Mouse (Mus musculus) MEL (cell line): ENCODE measurements around the gene Kdm4a. TPM values are rescaled to one million over a fixed set of nuclear protein-coding genes. Genes with fewer than 3 reads are reported as not detected.

ENCODE experiments used
- DNase-seq: peaks from one replicate; pipeline ENCODE4 v3.0.0; 2011; ENCODE audit warnings: low read depth, low spot score
- H3K27ac ChIP-seq: 2 replicates; pipeline ENCODE4 v1.5.1; 2012; ENCODE audit warnings: low read depth, mild to moderate bottlenecking, control low read depth, low read length, moderate library complexity; ENCODE audit not compliant: control insufficient read depth
- H3K27me3 ChIP-seq, 2 experiments: fragments of 150-350 bp in 1 of 2; sonication (generic) in 1 of 2; 2 replicates each; pipeline ENCODE4 v1.6.1; 2012; ENCODE audit warnings: low read length in 2 of 2, mild to moderate bottlenecking in 2 of 2, improper control_type of control experiment in 1 of 2, moderate library complexity in 1 of 2; ENCODE audit not compliant: insufficient read depth in 2 of 2, control insufficient read depth in 1 of 2
- H3K36me3 ChIP-seq, 2 experiments: 2 replicates each; pipeline ENCODE4 v1.6.1; 2012 to 2014; ENCODE audit warnings: low read length in 2 of 2, improper control_type of control experiment in 1 of 2, inconsistent platforms in 1 of 2, mild to moderate bottlenecking in 1 of 2; ENCODE audit not compliant: insufficient read depth in 2 of 2, control insufficient read depth in 1 of 2
- H3K4me1 ChIP-seq, 2 experiments: fragments of 150-350 bp in 1 of 2; sonication (generic) in 1 of 2; 2 replicates each; pipeline ENCODE4 v1.6.1; 2012; ENCODE audit warnings: low read length in 2 of 2, improper control_type of control experiment in 1 of 2, mild to moderate bottlenecking in 1 of 2; ENCODE audit not compliant: insufficient read depth in 2 of 2, control insufficient read depth in 1 of 2
- H3K4me3 ChIP-seq, 2 experiments: fragments of 150-350 bp in 1 of 2; sonication (generic) in 1 of 2; 2 replicates each; pipeline ENCODE4 v1.5.1; 2012; ENCODE audit warnings: low read depth in 2 of 2, low read length in 2 of 2, mild to moderate bottlenecking in 2 of 2, moderate library complexity in 2 of 2, control low read depth in 1 of 2, improper control_type of control experiment in 1 of 2; ENCODE audit not compliant: control insufficient read depth in 1 of 2, insufficient read depth in 1 of 2
- H3K79me2 ChIP-seq: 2 replicates; pipeline ENCODE4 v1.6.1; 2012; ENCODE audit warnings: mild to moderate bottlenecking, low read length, moderate library complexity; ENCODE audit not compliant: control insufficient read depth, poor library complexity, insufficient read depth
- H3K9ac ChIP-seq: 2 replicates; pipeline ENCODE4 v1.6.1; 2012; ENCODE audit warnings: low read depth, mild to moderate bottlenecking, control low read depth, low read length, moderate library complexity; ENCODE audit not compliant: control insufficient read depth, poor library complexity, severe bottlenecking
- H3K9me3 ChIP-seq: fragments of 150-350 bp; sonication (generic); replicated peaks from 2 replicates; pipeline ENCODE4 v1.6.1; 2012; ENCODE audit warnings: mild to moderate bottlenecking, low read length, improper control_type of control experiment, moderate library complexity; ENCODE audit not compliant: insufficient read depth
- CHD1 ChIP-seq: IDR thresholded peaks from 2 replicates; pipeline ENCODE4 v1.6.1; 2012; ENCODE audit warnings: low read depth, mild to moderate bottlenecking, inconsistent platforms, low read length, improper control_type of control experiment
- CTCF ChIP-seq, 3 experiments: IDR thresholded peaks in 2 of 3; conservative IDR thresholded peaks in 1 of 3; 2 replicates each; pipeline ENCODE4 v1.5.1; 2011 to 2012; ENCODE audit warnings: low read length in 3 of 3, low read depth in 2 of 3, mild to moderate bottlenecking in 2 of 3, improper control_type of control experiment in 1 of 3, inconsistent platforms in 1 of 3, mixed read lengths in 1 of 3, moderate library complexity in 1 of 3; ENCODE audit not compliant: control insufficient read depth in 1 of 3, insufficient read depth in 1 of 3, poor library complexity in 1 of 3, severe bottlenecking in 1 of 3
- E2F4 ChIP-seq: IDR thresholded peaks from 2 replicates; pipeline ENCODE4 v1.6.1; 2011; ENCODE audit warnings: low read depth, low read length, improper control_type of control experiment, borderline replicate concordance
- ELF1 ChIP-seq: IDR thresholded peaks from 2 replicates; pipeline ENCODE4 v1.6.1; 2014; ENCODE audit warnings: low read depth, mild to moderate bottlenecking, inconsistent platforms, low read length, improper control_type of control experiment, moderate library complexity
- GABPA ChIP-seq: IDR thresholded peaks from 2 replicates; pipeline ENCODE4 v1.6.1; 2012; ENCODE audit warnings: low read depth, mild to moderate bottlenecking, inconsistent platforms, low read length, improper control_type of control experiment, moderate library complexity
- GATA1 ChIP-seq: IDR thresholded peaks from 2 replicates; pipeline ENCODE4 v1.6.1; 2011; ENCODE audit warnings: low read depth, low read length, improper control_type of control experiment
- HCFC1 ChIP-seq: IDR thresholded peaks from 2 replicates; pipeline ENCODE4 v1.6.1; 2012; ENCODE audit warnings: low read depth, mild to moderate bottlenecking, inconsistent platforms, low read length, improper control_type of control experiment, moderate library complexity
- MAFK ChIP-seq: IDR thresholded peaks from 2 replicates; pipeline ENCODE4 v1.6.1; 2011; ENCODE audit warnings: low read depth, mild to moderate bottlenecking, low read length, improper control_type of control experiment, borderline replicate concordance
- MAX ChIP-seq: IDR thresholded peaks from 2 replicates; pipeline ENCODE4 v1.6.1; 2011; ENCODE audit warnings: low read length, improper control_type of control experiment
- MAZ ChIP-seq: IDR thresholded peaks from 2 replicates; pipeline ENCODE4 v1.6.1; 2012; ENCODE audit warnings: low read depth, mild to moderate bottlenecking, inconsistent platforms, low read length, improper control_type of control experiment
- MYB ChIP-seq: IDR thresholded peaks from 2 replicates; pipeline ENCODE4 v1.6.1; 2011; ENCODE audit warnings: mild to moderate bottlenecking, low read depth, low read length, improper control_type of control experiment
- NELFE ChIP-seq: IDR thresholded peaks from 2 replicates; pipeline ENCODE4 v1.6.1; 2011; ENCODE audit warnings: low read depth, low read length, improper control_type of control experiment
- NRF1 ChIP-seq: IDR thresholded peaks from 2 replicates; pipeline ENCODE4 v1.6.1; 2014; ENCODE audit warnings: low read depth, mild to moderate bottlenecking, inconsistent platforms, low read length, improper control_type of control experiment, moderate library complexity; ENCODE audit not compliant: poor library complexity, insufficient read depth, severe bottlenecking
- POLR2AphosphoS5 ChIP-seq: IDR thresholded peaks from 2 replicates; pipeline ENCODE4 v1.6.1; 2012; ENCODE audit warnings: low read depth, borderline replicate concordance, mild to moderate bottlenecking, inconsistent platforms, low read length, moderate library complexity, mixed read lengths
- RCOR1 ChIP-seq: IDR thresholded peaks from 2 replicates; pipeline ENCODE4 v1.6.1; 2012; ENCODE audit warnings: low read depth, mild to moderate bottlenecking, inconsistent platforms, low read length, improper control_type of control experiment
- SIN3A ChIP-seq: IDR thresholded peaks from 2 replicates; pipeline ENCODE4 v1.6.1; 2012; ENCODE audit warnings: low read length, improper control_type of control experiment, inconsistent platforms
- TAL1 ChIP-seq: IDR thresholded peaks from 2 replicates; pipeline ENCODE4 v1.6.1; 2012; ENCODE audit warnings: mild to moderate bottlenecking, inconsistent platforms, low read length, moderate library complexity, mixed read lengths
- TBP ChIP-seq: IDR thresholded peaks from 2 replicates; pipeline ENCODE4 v1.8.0; 2011; ENCODE audit warnings: low read depth, low read length, improper control_type of control experiment
- TCF12 ChIP-seq: IDR thresholded peaks from 2 replicates; pipeline ENCODE4 v1.6.1; 2014; ENCODE audit warnings: low read depth, mild to moderate bottlenecking, inconsistent platforms, low read length, improper control_type of control experiment, moderate library complexity
- UBTF ChIP-seq: IDR thresholded peaks from 2 replicates; pipeline ENCODE4 v1.6.1; 2012; ENCODE audit warnings: low read depth, mild to moderate bottlenecking, inconsistent platforms, low read length, improper control_type of control experiment, moderate library complexity, borderline replicate concordance; ENCODE audit not compliant: insufficient read depth
- USF1 ChIP-seq: IDR thresholded peaks from 2 replicates; pipeline ENCODE4 v1.6.1; 2014; ENCODE audit warnings: low read depth, mild to moderate bottlenecking, inconsistent platforms, low read length, improper control_type of control experiment, moderate library complexity
- ZKSCAN1 ChIP-seq: IDR thresholded peaks from 2 replicates; pipeline ENCODE4 v1.6.1; 2012; ENCODE audit warnings: low read depth, mild to moderate bottlenecking, inconsistent platforms, low read length, improper control_type of control experiment, moderate library complexity
- ZMIZ1 ChIP-seq: IDR thresholded peaks from 2 replicates; pipeline ENCODE4 v1.6.1; 2012; ENCODE audit warnings: low read depth, mild to moderate bottlenecking, inconsistent platforms, low read length, improper control_type of control experiment, moderate library complexity
- ZNF384 ChIP-seq: IDR thresholded peaks from 2 replicates; pipeline ENCODE4 v1.6.1; 2012; ENCODE audit warnings: low read depth, mild to moderate bottlenecking, inconsistent platforms, low read length, improper control_type of control experiment
- polyA plus RNA-seq, 2 experiments: library from polyadenylated mRNA; stranded (reverse) in 1 of 2; unstranded in 1 of 2; fragments of >175 nt in 1 of 2; fragments of >200 nt in 1 of 2; gene quantifications; 2 replicates each; pipeline versions ENCODE4 v1.2.1 to v1.2.4; 2012; ENCODE audit warnings: low replicate concordance in 2 of 2, low read depth in 1 of 2; ENCODE audit not compliant: insufficient read length in 2 of 2, insufficient read depth in 1 of 2, missing spikeins in 1 of 2
- total RNA-seq: library from RNA; depleted of rRNA; stranded (reverse); fragments of 300-350 nt; gene quantifications from 2 replicates; pipeline ENCODE4 v1.2.3, GENCODE M21; 2012

Gene Kdm4a
- total and polyA plus RNA-seq, 3 experiments: 31.4 to 49.6 TPM; not detected in 1

DNA sequence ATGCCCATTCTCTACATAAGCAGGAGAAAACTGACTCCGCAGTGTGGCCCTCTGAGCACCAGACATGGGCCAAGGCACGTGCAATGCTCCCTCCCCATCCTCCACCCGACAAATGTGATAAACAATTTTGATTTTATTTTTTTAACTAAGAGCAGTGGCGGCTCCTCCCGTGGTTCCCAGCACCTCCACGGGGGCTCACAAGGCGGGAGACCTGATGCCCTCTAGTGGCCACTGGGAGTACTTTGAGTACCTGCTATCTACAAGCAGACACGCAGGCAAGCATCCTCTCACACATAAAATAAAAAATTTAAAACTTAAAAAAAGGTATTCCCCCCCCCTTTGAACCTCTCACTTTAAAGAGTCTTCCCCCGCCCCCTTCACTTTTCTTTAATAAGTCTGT is 8.8 kb downstream of the Kdm4a start (continued):
- TF ChIP-seq MAZ (no peak), ZMIZ1 (no peak), MYB (no peak), USF1 (no peak), UBTF (no peak), E2F4 (no peak), MAFK (no peak)

DNA sequence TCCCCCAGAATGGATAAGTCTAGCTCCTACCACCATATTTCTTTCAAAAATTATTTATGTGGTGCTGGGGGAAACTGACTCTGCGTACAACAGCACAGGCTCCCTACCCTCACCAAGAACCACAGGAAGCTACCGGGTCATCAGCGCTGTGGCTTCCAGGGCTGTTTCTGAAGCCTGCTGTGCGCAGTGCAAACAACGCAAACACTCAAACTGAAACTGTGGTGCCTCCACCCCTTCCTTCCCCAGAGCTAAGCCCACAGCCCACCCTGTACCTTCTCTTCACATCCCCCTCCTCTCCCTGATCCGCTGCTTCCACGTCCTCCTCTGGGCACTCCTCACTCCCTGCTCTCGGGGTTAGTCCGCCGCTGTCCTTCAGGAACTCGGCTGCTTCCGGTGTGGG is 17.7 kb downstream of the Kdm4a start:
- DNase-seq: no peak
- H3K36me3 ChIP-seq: peaks cover 0 to 22% of the 10 kb centered on the region in 2 experiments; a peak in 2 of 4 replicates
- H3K27me3 ChIP-seq: no peaks in the 10 kb centered on the region
- H3K27ac ChIP-seq: no peak overlapping the region
- no peaks in the 10 kb centered on the region for H3K4me1 ChIP-seq
- no peak overlapping the region for H3K9ac ChIP-seq
- H3K9me3 ChIP-seq: no peaks in the 10 kb centered on the region
- no peaks in the 10 kb centered on the region for H3K79me2 ChIP-seq
- no peak for TF ChIP-seq SIN3A
- TF ChIP-seq NELFE: no peak
- no peak for TF ChIP-seq POLR2AphosphoS5
- no peak for TF ChIP-seq CHD1
- TF ChIP-seq TBP: no peak
- no peak for TF ChIP-seq TCF12
- no peak for TF ChIP-seq ZKSCAN1
- TF ChIP-seq TAL1: no peak
- no peak for TF ChIP-seq MAX
- no peak for TF ChIP-seq NRF1
- TF ChIP-seq MAZ: no peak
- no peak for TF ChIP-seq ELF1
- no peak for TF ChIP-seq RCOR1
- TF ChIP-seq UBTF: no peak
- no peak for TF ChIP-seq GATA1
- TF ChIP-seq CTCF (IDR thresholded peaks at IDR 0.05 in 2 of 3, conservative IDR thresholded peaks at IDR 0.05 in 1 of 3; ENCODE audit: control insufficient read depth in 1 of 3, insufficient read depth in 1 of 3, low read depth in 2 of 3, low read length in 3 of 3, poor library complexity in 1 of 3, severe bottlenecking in 1 of 3): no peak
- no peak for TF ChIP-seq HCFC1
- TF ChIP-seq GABPA: no peak
- no peak for TF ChIP-seq ZNF384
- TF ChIP-seq, all 39 proteins: peak for 0
- H3K4me3 ChIP-seq: no peak overlapping the region
